Mouse (Mus musculus) bone marrow, adult 2 months (tissue): ENCODE data around the gene Ugt1a2. TPM values are rescaled to one million over a fixed set of nuclear protein-coding genes. Genes with fewer than 3 reads are reported as not detected.

Source experiments
- H3K27ac ChIP-seq: fragments of 200-500 bp; 2 replicates; pipeline ENCODE4 v1.5.1; 2012; ENCODE audit warnings: low read depth, mild to moderate bottlenecking, control low read depth, inconsistent platforms, low read length; ENCODE audit not compliant: control insufficient read depth, poor library complexity, insufficient read depth
- H3K4me1 ChIP-seq: fragments of 200-500 bp; 2 replicates; pipeline ENCODE4 v1.6.1; 2011; ENCODE audit warnings: low read length; ENCODE audit not compliant: control insufficient read depth, insufficient read depth
- H3K4me3 ChIP-seq: fragments of 200-500 bp; replicated peaks from 2 replicates; pipeline ENCODE3; 2011; ENCODE audit warnings: mild to moderate bottlenecking, low read depth, low read length, control low read depth; ENCODE audit not compliant: control insufficient read depth
- CTCF ChIP-seq: fragments of 200-500 bp; IDR thresholded peaks from 2 replicates; pipeline ENCODE4 v1.5.1; 2011; ENCODE audit warnings: low read length, control low read depth; ENCODE audit not compliant: control insufficient read depth, insufficient read depth
- POLR2A ChIP-seq: fragments of 200-500 bp; IDR thresholded peaks from 2 replicates; pipeline ENCODE4 v1.6.1; 2011; ENCODE audit warnings: low read depth, mild to moderate bottlenecking, control low read depth, low read length, borderline replicate concordance; ENCODE audit not compliant: control insufficient read depth
- WGBS: fragments of 180-500 bp; shearing (Covaris S2); methylation state at CpG from one replicate; pipeline ENCODE4 v1.1.7; 2018; 5-methylcytosine and 5-hydroxymethylcytosine counted together
- polyA plus RNA-seq: library from polyadenylated mRNA; stranded (reverse); fragments of >200 nt; gene quantifications from 2 replicates; pipeline ENCODE4 v1.2.4, GENCODE M21; 2011; ENCODE audit warnings: low replicate concordance; ENCODE audit not compliant: missing spikeins, insufficient read depth, insufficient read length

Gene Ugt1a2
- polyA plus RNA-seq, 1 experiment, result 5.8 TPM

GRCm38 (mm10) chr1:88264869-88265240 lies 64.5 kb downstream of the Ugt1a2 start:
- H3K4me1 ChIP-seq, result peaks cover 14% of the 10 kb centered on the region
- H3K27ac ChIP-seq, result no peak overlapping the region
- WGBS, result 73% methylated on average over 4 of the region's 4 CpGs
- H3K4me3 ChIP-seq, result no peak overlapping the region
- no peak for TF ChIP-seq POLR2A
- no peak for TF ChIP-seq CTCF

GRCm38 (mm10) chr1:88266123-88266522 lies 65.7 kb downstream of the Ugt1a2 start:
- Histone ChIP-seq H3K4me3 (no peak overlapping the region), H3K4me1 (peaks cover 9% of the 10 kb centered on the region), H3K27ac (no peak overlapping the region)
- no peak for TF ChIP-seq POLR2A
- TF ChIP-seq CTCF, result no peak
- 87% methylated on average over 13 of the region's 13 CpGs for WGBS

DNA sequence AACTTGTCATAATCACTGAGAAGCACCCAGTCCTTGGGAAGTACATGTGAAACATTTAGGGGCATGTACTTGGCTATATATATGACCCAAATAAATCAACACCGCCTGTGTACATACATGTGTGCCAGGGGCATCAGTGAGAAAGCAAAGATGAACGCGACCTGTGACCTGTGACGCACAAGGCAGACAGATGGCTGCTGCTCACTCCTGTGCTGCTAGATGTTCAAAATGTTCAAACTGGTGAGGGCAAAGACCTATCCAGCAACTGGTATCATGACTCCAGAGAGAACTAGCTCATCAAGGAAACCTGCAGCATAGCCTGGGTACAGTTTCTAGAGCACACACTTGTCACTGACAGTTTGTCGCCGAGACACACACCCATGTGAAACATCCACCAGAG lies 67.1 kb downstream of the Ugt1a2 start:
- Histone ChIP-seq H3K4me1 (peaks cover 5% of the 10 kb centered on the region), H3K4me3 (no peak overlapping the region), H3K27ac (no peak overlapping the region)
- TF ChIP-seq CTCF (no peak), POLR2A (no peak)
- 89% methylated on average over 6 of the region's 6 CpGs for WGBS

GRCm38 (mm10) chr1:88268070-88268469 lies 67.7 kb downstream of the Ugt1a2 start:
- Histone ChIP-seq H3K27ac (no peak overlapping the region), H3K4me3 (no peak overlapping the region), H3K4me1 (peaks cover 5% of the 10 kb centered on the region)
- WGBS, result 81% methylated on average over 6 of the region's 6 CpGs
- TF ChIP-seq CTCF (no peak), POLR2A (no peak)

Other genes with a start within 250 kb of the Ugt1a2 start
- 4.0 and 4.6 TPM in 2 replicates for gene Usp40, start 192.1 kb upstream of the Ugt1a2 start, polyA plus RNA-seq
- gene Ugt1a10, start 145.2 kb upstream of the Ugt1a2 start, polyA plus RNA-seq, result not detected in 2 replicates
- gene Ugt1a9, start 129.8 kb upstream of the Ugt1a2 start, polyA plus RNA-seq, result not detected in 2 replicates
- gene Ugt1a8, start 112.8 kb upstream of the Ugt1a2 start, polyA plus RNA-seq, result not detected in 2 replicates
- gene Ugt1a7c, start 105.5 kb upstream of the Ugt1a2 start, polyA plus RNA-seq, result 3.8 TPM in 1 of 2 replicates, not detected in the other
- 1.1 and 6.5 TPM in 2 replicates for gene Ugt1a6b, start 97.3 kb upstream of the Ugt1a2 start, polyA plus RNA-seq
- 1.0 TPM in 1 of 2 replicates, not detected in the other for gene Ugt1a6a, start 65.8 kb upstream of the Ugt1a2 start, polyA plus RNA-seq
- 4.0 TPM in 1 of 2 replicates, not detected in the other for gene Ugt1a5, start 34.6 kb upstream of the Ugt1a2 start, polyA plus RNA-seq
- gene Dnajb3, start 5.2 kb downstream of the Ugt1a2 start, polyA plus RNA-seq, result 10.2 and 12.8 TPM in 2 replicates
- 1.8 TPM in 1 of 2 replicates, not detected in the other for gene Ugt1a1, start 11.4 kb downstream of the Ugt1a2 start, polyA plus RNA-seq
- gene Mroh2a, start 26.4 kb downstream of the Ugt1a2 start, polyA plus RNA-seq, result 3.9 and 4.5 TPM in 2 replicates
- gene Hjurp, start 77.0 kb downstream of the Ugt1a2 start, polyA plus RNA-seq, result 66.8 and 135 TPM in 2 replicates
- not detected in 2 replicates for gene Trpm8, start 77.1 kb downstream of the Ugt1a2 start, polyA plus RNA-seq
- 4.0 TPM in 1 of 2 replicates, not detected in the other for gene Spp2, start 206.4 kb downstream of the Ugt1a2 start, polyA plus RNA-seq